Mouse (Mus musculus) left cerebral cortex, postnatal 36 days (tissue): ENCODE results near the gene Nars2. TPM values are rescaled to one million over a fixed set of nuclear protein-coding genes. Genes with fewer than 3 reads are reported as not detected.

Source experiments
- DNase-seq, 2 experiments: peaks; one replicate each; pipeline ENCODE4 v3.0.0; 2021 to 2022; ENCODE audit warnings: low spot score in 2 of 2, mixed read lengths in 1 of 2
- intact Hi-C: fragments of 180-260 bp; cut with DNase I; formaldehyde crosslinking; loops from one replicate; pipeline ENCODE4 v1.15.1; 2025
- total RNA-seq, 2 experiments: library from RNA; stranded (reverse); gene quantifications; 2 replicates each; pipeline ENCODE4 v1.2.3; 2021

Nars2 gene
- total RNA-seq, 2 experiments from 2014 or later: 17.7 to 20.8 TPM

- no peak for DNase-seq
- intact Hi-C loops: no loop called here
These were observed 90.7 kb downstream of the Nars2 start for GRCm38 (mm10) chr7:97041868-97042449.

- DNase-seq: no peak
- intact Hi-C loops: no loop called here
These were observed 91.7 kb downstream of the Nars2 start for GRCm38 (mm10) chr7:97042981-97043380.

- intact Hi-C loops: no loop called here
- no peak for DNase-seq
These were observed 109.7 kb downstream of the Nars2 start for GRCm38 (mm10) chr7:97060966-97061365.

- DNase-seq: no peak
- intact Hi-C loops: no loop called here
These were observed 120.2 kb downstream of the Nars2 start for GRCm38 (mm10) chr7:97071512-97071911.

GRCm38 (mm10) chr7:97072061-97072460 is 120.8 kb downstream of the Nars2 start:
- no peak for DNase-seq
- intact Hi-C loops: no loop called here

- DNase-seq: no peak
- intact Hi-C loops: no loop called here
These were observed 123.7 kb downstream of the Nars2 start for GRCm38 (mm10) chr7:97074974-97075373.

- no peak for DNase-seq
- intact Hi-C loops: no loop called here
These were observed 125.7 kb downstream of the Nars2 start for GRCm38 (mm10) chr7:97076977-97077376.

GRCm38 (mm10) chr7:97078685-97079084 is 127.4 kb downstream of the Nars2 start:
- intact Hi-C loops: loop anchor here (2.0 kb wide), 1 partner anchor 218 kb away; no protein-coding TSS in a partner anchor
- DNase-seq: no peak

GRCm38 (mm10) chr7:97079145-97079544 is 127.8 kb downstream of the Nars2 start:
- intact Hi-C loops: loop anchor here (2.0 kb wide), 1 partner anchor 218 kb away; no protein-coding TSS in a partner anchor
- no peak for DNase-seq

GRCm38 (mm10) chr7:97079651-97080365 is 128.5 kb downstream of the Nars2 start:
- DNase-seq: no peak
- intact Hi-C loops: loop anchor here (2.0 kb wide), 1 partner anchor 217 kb away; no protein-coding TSS in a partner anchor

- no peak for DNase-seq
- intact Hi-C loops: no loop called here
These were observed 129.4 kb downstream of the Nars2 start for GRCm38 (mm10) chr7:97080621-97081241.

GRCm38 (mm10) chr7:97081242-97081958 is 130.1 kb downstream of the Nars2 start, which contains the start of gene Gab2:
TSS of gene Gab2 (plus strand) at chr7:97081586.
- peak; percentile 58 to 73 for DNase-seq

GRCm38 (mm10) chr7:97081959-97082218 is 130.6 kb downstream of the Nars2 start:
- intact Hi-C loops: no loop called here

More at GRCm38 (mm10) chr7:97081242-97081958, 130.1 kb downstream of the Nars2 start, which contains the start of gene Gab2:
- intact Hi-C loops: no loop called here

GRCm38 (mm10) chr7:97082219-97083101 is 131.2 kb downstream of the Nars2 start:
- intact Hi-C loops: no loop called here
- DNase-seq: peak; percentile 40 to 50

More at GRCm38 (mm10) chr7:97081959-97082218, 130.6 kb downstream of the Nars2 start:
- DNase-seq: no peak

- intact Hi-C loops: no loop called here
- DNase-seq: no peak
These were observed 132.3 kb downstream of the Nars2 start for GRCm38 (mm10) chr7:97083579-97083978.

- intact Hi-C loops: no loop called here
- no peak for DNase-seq
These were observed 132.9 kb downstream of the Nars2 start for GRCm38 (mm10) chr7:97084181-97084580.

GRCm38 (mm10) chr7:97085291-97085690 is 134.0 kb downstream of the Nars2 start:
- intact Hi-C loops: loop anchor here (1.0 kb wide), 1 partner anchor 115 kb away; no protein-coding TSS in a partner anchor
- no peak for DNase-seq

GRCm38 (mm10) chr7:97094241-97094640 is 142.9 kb downstream of the Nars2 start:
- DNase-seq: no peak
- intact Hi-C loops: no loop called here

GRCm38 (mm10) chr7:97108119-97108518 is 156.8 kb downstream of the Nars2 start:
- DNase-seq: no peak
- intact Hi-C loops: no loop called here
